Mouse (Mus musculus) heart, adult 8-10 months (tissue): ENCODE data around the gene Cdc42se2. TPM values are rescaled to one million over a fixed set of nuclear protein-coding genes. Genes with fewer than 3 reads are reported as not detected.
A peak's percentile ranks its signal among the peaks of the same experiment; 100 is the strongest.

Experiments
- DNase-seq: peaks from one replicate; pipeline ENCODE4 v3.0.0; 2022; ENCODE audit warnings: low spot score
- total RNA-seq, 4 experiments: library from RNA; stranded (reverse); gene quantifications; 2 replicates each; pipeline ENCODE4 v1.2.4; 2022

Gene Cdc42se2
- 10 to 100 TPM; 20.1 to 22.6 (median 21.7) TPM for total RNA-seq

- DNase-seq = peak; percentile 96
These were observed at the start of gene Cdc42se2 for GRCm38 (mm10) chr11:54787488-54788474. Cdc42se2 (minus strand) TSS chr11:54787675.

GRCm38 (mm10) chr11:54836106-54836505, 48.6 kb upstream of the Cdc42se2 start:
- DNase-seq = no peak

GRCm38 (mm10) chr11:54834596-54834995, 47.1 kb upstream of the Cdc42se2 start:
- DNase-seq = no peak

DNA sequence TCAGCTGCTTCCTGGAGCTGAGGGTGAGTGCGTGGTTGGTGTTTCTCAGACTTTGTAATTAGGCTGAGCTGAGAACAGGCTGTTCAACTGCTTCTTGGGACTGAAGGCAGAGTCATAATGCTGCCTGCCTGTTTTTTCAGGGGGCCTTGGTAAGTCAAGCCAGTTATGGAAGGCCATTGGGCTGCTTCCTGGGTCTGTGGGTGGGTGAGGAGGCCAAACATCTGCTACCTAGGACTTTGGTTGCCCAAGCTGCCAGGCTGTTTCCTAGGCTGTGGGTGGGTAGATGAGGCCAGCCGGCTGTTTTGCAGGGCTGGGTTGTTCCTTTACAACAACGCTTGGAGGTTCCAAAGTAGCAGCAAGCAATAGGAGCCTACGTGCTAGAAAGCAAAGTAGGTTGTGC, 46.4 kb upstream of the Cdc42se2 start:
- no peak for DNase-seq

GRCm38 (mm10) chr11:54826819-54827218, 39.3 kb upstream of the Cdc42se2 start:
- no peak for DNase-seq

- DNase-seq = no peak
These were observed 38.3 kb upstream of the Cdc42se2 start for GRCm38 (mm10) chr11:54825774-54826173.

DNA sequence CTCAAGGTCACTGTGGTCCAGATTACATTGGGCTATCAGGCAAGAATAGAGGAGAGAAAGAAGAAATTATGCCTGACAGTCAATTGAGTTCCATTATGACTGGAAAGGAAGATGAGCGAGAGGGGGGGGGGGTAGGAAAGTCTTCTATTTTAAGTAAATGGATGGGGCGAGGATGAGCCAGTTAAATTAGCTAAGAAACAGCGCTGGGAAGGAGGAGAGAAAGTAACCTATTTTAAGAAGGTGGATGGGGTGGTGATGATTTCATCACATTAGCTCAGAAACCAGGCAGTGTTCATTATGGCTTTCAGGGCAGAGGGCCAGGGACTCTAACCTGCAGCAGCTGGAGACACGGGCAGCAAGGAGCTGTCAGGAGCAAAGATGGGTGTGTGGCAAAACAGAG, 36.0 kb upstream of the Cdc42se2 start:
- no peak for DNase-seq

DNA sequence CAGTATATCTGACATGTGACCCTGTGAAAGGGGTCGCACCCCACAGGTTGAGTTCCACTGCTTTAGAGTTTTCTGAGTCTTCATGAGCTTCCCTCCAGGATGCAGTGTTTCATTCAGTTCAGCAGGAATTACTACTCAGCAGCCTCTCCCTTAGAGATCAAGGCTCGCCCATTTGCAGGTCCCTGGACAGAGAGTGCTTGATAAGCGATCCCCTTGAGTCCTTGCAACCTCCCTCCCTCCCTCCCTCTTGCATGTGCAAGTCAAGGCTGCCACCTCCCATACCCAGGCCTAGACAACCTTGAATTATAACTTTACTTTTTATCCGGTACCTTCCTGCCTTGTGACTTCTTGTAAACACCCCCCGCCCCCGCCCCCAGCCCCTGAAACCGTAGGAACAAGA, 32.0 kb upstream of the Cdc42se2 start:
- no peak for DNase-seq

GRCm38 (mm10) chr11:54817449-54817848, 30.0 kb upstream of the Cdc42se2 start:
- no peak for DNase-seq

DNA sequence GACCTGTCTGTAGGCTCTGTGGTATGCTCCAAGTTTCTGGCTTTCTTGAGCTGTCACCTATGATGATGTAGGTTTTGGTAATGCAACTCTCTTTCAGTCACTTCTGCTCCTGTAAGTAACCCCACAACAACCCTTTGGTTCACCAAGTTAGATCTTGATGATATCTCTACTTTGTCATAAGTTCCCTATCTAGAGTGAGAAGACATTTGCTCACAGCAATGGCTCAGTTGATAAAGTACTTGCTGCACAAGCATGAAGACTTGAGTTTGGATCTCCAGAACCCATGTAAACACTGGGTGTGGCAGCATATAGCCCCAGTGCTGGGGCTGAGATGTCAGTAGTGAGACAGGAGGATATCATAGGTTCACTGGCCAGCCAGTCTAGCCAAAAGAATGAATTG, 28.2 kb upstream of the Cdc42se2 start:
- no peak for DNase-seq

GRCm38 (mm10) chr11:54812812-54813516, 25.5 kb upstream of the Cdc42se2 start:
- peak; percentile 23 for DNase-seq

DNA sequence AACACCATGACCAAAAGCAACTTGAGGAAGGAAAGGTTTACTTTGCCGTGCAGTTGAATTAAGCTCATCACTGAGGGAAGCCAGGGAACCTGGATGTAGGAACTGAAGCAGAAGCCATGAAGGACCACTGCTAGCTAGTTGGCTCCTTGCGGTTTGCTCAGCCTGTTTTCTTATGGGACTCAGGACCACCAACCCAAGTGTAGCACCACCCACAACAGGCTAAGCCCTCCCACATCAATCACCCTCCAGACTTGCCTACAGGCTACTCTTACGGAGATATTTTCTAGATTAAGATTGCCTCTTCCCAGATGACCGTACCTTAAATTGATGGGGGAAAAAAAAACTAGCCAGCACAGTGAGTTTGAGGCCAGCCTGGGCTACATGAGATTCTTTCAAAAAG, 24.8 kb upstream of the Cdc42se2 start:
- no peak for DNase-seq

- no peak for DNase-seq
These were observed 23.6 kb upstream of the Cdc42se2 start for GRCm38 (mm10) chr11:54811054-54811453.

DNA sequence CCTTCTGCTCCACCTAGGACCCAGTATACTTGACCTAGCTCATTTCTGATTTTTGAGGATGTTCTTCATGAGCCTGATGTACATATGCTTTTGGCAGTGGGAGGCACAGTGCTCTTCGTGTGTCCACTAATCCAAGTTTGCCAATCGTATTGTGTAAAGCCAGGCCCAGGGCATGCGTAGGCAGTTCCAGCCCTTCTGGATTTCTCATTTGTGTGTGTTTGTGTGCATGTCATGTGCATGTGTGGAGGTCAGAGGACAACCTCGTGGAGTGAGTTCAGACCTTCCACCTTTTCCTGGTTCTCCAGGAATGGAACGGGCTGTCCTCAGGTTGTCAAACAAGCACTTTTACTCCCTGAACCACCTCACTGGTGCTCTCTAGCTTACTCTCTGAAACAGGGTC, 22.1 kb upstream of the Cdc42se2 start:
- no peak for DNase-seq

DNA sequence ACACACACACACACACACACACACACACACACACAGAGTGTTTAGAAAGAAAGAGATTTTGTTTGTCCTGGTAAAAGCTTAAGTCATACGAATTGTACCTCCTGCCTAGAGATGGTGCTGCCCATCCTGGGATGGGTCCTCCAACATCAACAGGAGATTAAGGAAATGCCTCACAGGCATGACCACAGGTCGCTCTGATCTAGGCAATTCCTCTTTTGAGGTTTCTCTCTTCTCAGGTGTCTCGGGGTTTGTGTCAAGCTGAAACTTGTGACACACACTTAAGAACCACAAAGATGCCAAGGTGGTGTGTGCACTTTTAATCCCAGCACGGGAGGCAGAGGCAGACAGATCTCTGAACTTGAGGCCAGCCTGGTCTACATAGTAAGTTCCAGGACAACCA, 20.7 kb upstream of the Cdc42se2 start:
- no peak for DNase-seq

GRCm38 (mm10) chr11:54807669-54808068, 20.2 kb upstream of the Cdc42se2 start:
- no peak for DNase-seq

GRCm38 (mm10) chr11:54806891-54807290, 19.4 kb upstream of the Cdc42se2 start:
- DNase-seq = no peak

DNA sequence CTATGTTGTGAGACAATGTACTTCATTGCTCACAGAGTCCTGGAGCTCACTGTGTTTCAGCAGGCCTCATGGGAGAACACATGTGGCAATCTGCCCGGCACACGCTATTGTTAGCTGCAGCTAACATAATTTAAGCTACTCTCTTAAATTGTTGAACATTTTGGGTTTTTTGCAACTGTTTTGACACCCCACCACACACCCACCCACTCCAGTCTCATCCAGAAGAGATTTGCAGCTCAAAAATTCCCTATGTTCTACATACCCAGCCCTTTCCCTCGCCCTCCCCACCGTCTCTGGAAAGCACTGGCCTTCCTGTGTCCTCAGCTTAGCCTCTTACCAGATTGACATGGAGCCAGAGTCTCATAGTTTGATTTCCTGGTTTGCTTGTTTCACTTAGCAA, 17.7 kb upstream of the Cdc42se2 start:
- DNase-seq = peak; percentile 89

- no peak for DNase-seq
These were observed 15.1 kb upstream of the Cdc42se2 start for GRCm38 (mm10) chr11:54802621-54803020.

- DNase-seq = peak; percentile 80
These were observed 14.5 kb upstream of the Cdc42se2 start for GRCm38 (mm10) chr11:54801791-54802558.

- no peak for DNase-seq
These were observed 9.1 kb upstream of the Cdc42se2 start for GRCm38 (mm10) chr11:54796551-54796950.

GRCm38 (mm10) chr11:54794678-54795077, 7.2 kb upstream of the Cdc42se2 start:
- DNase-seq = no peak
